Mouse (Mus musculus) right cerebral cortex, postnatal 14 days (tissue): ENCODE results near the gene Efcab8.
A peak's percentile ranks its signal among the peaks of the same experiment; 100 is the strongest.

Experiments used
- DNase-seq: peaks from one replicate; pipeline ENCODE4 v3.0.0; 2022

The Efcab8 gene

GRCm38 (mm10) chr2:153779394-153779981 is at the start of gene Efcab8:
Gene Efcab8 (plus strand): TSS chr2:153779931.
- no peak for DNase-seq

- no peak for DNase-seq
Measured at GRCm38 (mm10) chr2:153734033-153734432, 45.7 kb upstream of the Efcab8 start.

- peak; percentile 99 for DNase-seq
Measured at GRCm38 (mm10) chr2:153740500-153741436, 39.0 kb upstream of the Efcab8 start, which contains the start of gene Mapre1. Gene Mapre1 (plus strand): TSS chr2:153741274.

- no peak for DNase-seq
Measured at GRCm38 (mm10) chr2:153741437-153742065, 38.2 kb upstream of the Efcab8 start.

- no peak for DNase-seq
Measured at GRCm38 (mm10) chr2:153747994-153748393, 31.7 kb upstream of the Efcab8 start.

- DNase-seq: no peak
Measured at GRCm38 (mm10) chr2:153750363-153750762, 29.4 kb upstream of the Efcab8 start.

GRCm38 (mm10) chr2:153762121-153762520 is 17.6 kb upstream of the Efcab8 start:
- no peak for DNase-seq

GRCm38 (mm10) chr2:153767484-153767883 is 12.2 kb upstream of the Efcab8 start:
- DNase-seq: no peak

GRCm38 (mm10) chr2:153768881-153769280 is 10.8 kb upstream of the Efcab8 start:
- no peak for DNase-seq

GRCm38 (mm10) chr2:153772950-153773349 is 6.8 kb upstream of the Efcab8 start:
- DNase-seq: no peak

- no peak for DNase-seq
Measured at GRCm38 (mm10) chr2:153775472-153775871, 4.3 kb upstream of the Efcab8 start.

GRCm38 (mm10) chr2:153778638-153779362 is 931 bp upstream of the Efcab8 start:
- DNase-seq: peak; percentile 49

GRCm38 (mm10) chr2:153781181-153781580 is 1.4 kb downstream of the Efcab8 start:
- no peak for DNase-seq

GRCm38 (mm10) chr2:153784668-153785067 is 4.9 kb downstream of the Efcab8 start:
- DNase-seq: peak; percentile 58

GRCm38 (mm10) chr2:153793366-153793765 is 13.6 kb downstream of the Efcab8 start:
- DNase-seq: no peak

GRCm38 (mm10) chr2:153795090-153795489 is 15.4 kb downstream of the Efcab8 start:
- peak; percentile 20 for DNase-seq

GRCm38 (mm10) chr2:153807464-153807863 is 27.7 kb downstream of the Efcab8 start:
- peak; percentile 65 for DNase-seq

- no peak for DNase-seq
Measured at GRCm38 (mm10) chr2:153808146-153808545, 28.4 kb downstream of the Efcab8 start.

GRCm38 (mm10) chr2:153808841-153809240 is 29.1 kb downstream of the Efcab8 start:
- DNase-seq: no peak

- DNase-seq: no peak
Measured at GRCm38 (mm10) chr2:153809921-153810320, 30.2 kb downstream of the Efcab8 start.

GRCm38 (mm10) chr2:153822005-153822543 is 42.3 kb downstream of the Efcab8 start:
- DNase-seq: no peak

- peak; percentile 23 for DNase-seq
Measured at GRCm38 (mm10) chr2:153824593-153824992, 44.9 kb downstream of the Efcab8 start.
